Mouse (Mus musculus) embryonic fibroblast, embryonic 13.5 days (primary cell): ENCODE results near the gene Ctsw.

Experiments
- CTCF ChIP-seq: IDR thresholded peaks from 2 replicates; pipeline ENCODE4 v1.5.1; 2011; ENCODE audit warnings: mild to moderate bottlenecking, control low read depth, low read length, moderate library complexity, borderline replicate concordance; ENCODE audit not compliant: insufficient read depth
- POLR2A ChIP-seq: IDR thresholded peaks from 2 replicates; pipeline ENCODE4 v1.6.1; 2011; ENCODE audit warnings: low read depth, mild to moderate bottlenecking, control low read depth, low read length, moderate library complexity

DNA sequence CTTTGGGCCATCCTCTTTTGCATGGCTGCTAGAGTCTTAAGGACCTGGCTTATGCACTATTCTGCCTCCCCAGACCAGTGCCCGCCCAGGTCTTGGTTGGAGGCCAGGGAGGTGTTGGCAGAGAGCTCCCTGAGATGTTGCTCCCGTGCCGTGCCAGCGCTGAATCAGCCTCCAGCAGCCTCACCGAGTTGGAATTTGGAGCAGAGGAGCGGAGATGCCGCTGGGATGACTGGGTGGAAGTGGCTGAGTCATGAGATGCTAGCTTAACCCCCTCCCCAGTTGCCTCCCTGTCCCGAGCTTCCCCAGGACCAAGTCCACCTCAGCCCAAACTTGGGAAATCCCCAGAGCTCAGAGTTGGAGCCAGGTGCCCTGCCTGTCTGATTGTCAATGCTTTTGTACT lies 38.5 kb downstream of the Ctsw start:
- TF ChIP-seq CTCF: no peak
- no peak for TF ChIP-seq POLR2A
